Mouse (Mus musculus): ENCODE measurements at regions not wholly inside any gene's neighbourhood (a gene's known extent, or its start where the extent isn't known, plus 50 kb on each side); places are given as distances from the start of the nearest gene placed in this dataset.

DNA sequence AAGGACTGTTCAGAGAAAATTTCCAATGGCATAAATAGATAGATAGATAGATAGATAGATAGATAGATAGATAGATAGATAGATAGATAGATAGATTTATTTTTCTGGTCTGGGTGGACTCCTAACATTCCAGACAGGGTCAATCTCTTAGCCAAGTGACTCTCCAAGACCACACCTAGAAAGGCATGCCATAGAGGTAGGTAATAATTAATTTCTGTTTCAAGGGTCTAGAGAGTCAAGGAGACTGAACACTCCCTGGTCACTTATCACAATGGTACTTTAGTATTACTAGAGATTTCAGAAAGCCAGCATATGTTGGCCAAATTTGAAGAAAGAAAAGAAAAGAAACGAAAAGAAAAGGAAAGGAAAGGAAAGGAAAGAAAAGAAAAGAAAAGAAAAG is 245.1 kb downstream of the Plekhb2 start:
- TF ChIP-seq CTCF (IDR thresholded peaks at IDR 0.05; ENCODE audit: low read depth) (no peak), EP300 (IDR thresholded peaks at IDR 0.05; ENCODE audit: low read depth) (no peak)

Data from heart, postnatal 0 days (tissue).